Comparison of ENCODE assay signal across 8 mouse cellular contexts in the genomic region with DNA sequence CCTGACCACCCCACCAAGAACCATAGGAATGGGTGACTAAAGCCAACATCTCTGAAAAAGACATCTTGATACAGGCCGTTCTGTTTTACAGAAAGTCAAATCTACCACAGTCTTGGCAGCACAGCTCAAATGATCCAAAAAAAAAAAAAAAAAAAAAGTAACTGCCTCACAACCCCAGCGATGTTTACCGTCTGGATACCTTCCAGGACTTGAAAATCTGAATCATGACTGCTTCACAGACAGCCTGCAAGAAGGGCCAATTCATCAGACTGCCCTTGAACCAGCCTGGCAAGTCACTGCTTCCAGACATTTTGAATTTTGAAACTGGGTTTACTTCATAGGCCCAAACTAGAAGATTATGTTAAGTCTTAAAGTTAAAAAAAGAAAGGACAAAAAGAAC. TPM values are rescaled to one million over a fixed set of nuclear protein-coding genes. Genes with fewer than 3 reads are reported as not detected.
DNase-seq lines count a peak whose midpoint lies in the region; ATAC-seq and TF ChIP-seq lines count a peak whose summit lies in the region.

No protein-coding gene starts in this region.

- peaks cover 50% of the 10 kb centered on the region for H3K4me1 ChIP-seq in hindbrain, embryonic 12.5 days
- peaks cover 7% of the 10 kb centered on the region for H3K4me1 ChIP-seq in hindbrain, embryonic 16.5 days (ENCODE audit: control insufficient read depth, insufficient read depth, low read depth, low read length)
- H3K4me1 ChIP-seq in forebrain, embryonic 14.5 days (ENCODE audit: control insufficient read depth, insufficient read depth, low read length): peaks cover 22% of the 10 kb centered on the region; the same call in 1 of the 2 replicates
- H3K4me1 ChIP-seq in lung, postnatal 0 days (ENCODE audit: insufficient read depth, low read depth, low read length): peaks cover 61% of the 10 kb centered on the region; the same call in 1 of the 2 replicates

- no peak for TF ChIP-seq CTCF in Patski (IDR thresholded peaks at IDR 0.05)
- no peak for TF ChIP-seq CTCF in lung, postnatal 0 days (IDR thresholded peaks at IDR 0.05)

- in situ Hi-C loops in Patski (cut with MboI; ENCODE audit: low pct_unique_long_range_greater_than_20kb): no loop called here

- TF ChIP-seq EP300 in lung, postnatal 0 days (IDR thresholded peaks at IDR 0.05): peak; percentile 85

- no peaks in the 10 kb centered on the region for H3K9me3 ChIP-seq in hindbrain, embryonic 12.5 days (replicated peaks)
- no peaks in the 10 kb centered on the region for H3K9me3 ChIP-seq in hindbrain, embryonic 16.5 days (ENCODE audit: control insufficient read depth, low read length)
- H3K9me3 ChIP-seq in forebrain, embryonic 14.5 days (replicated peaks; ENCODE audit: control insufficient read depth, low read length): no peaks in the 10 kb centered on the region
- no peaks in the 10 kb centered on the region for H3K9me3 ChIP-seq in lung, postnatal 0 days (ENCODE audit: low read length)

- WGBS in hindbrain, embryonic 12.5 days: 32% methylated on average over 3 of the region's 3 CpGs
- 36% methylated on average over 3 of the region's 3 CpGs for WGBS in hindbrain, embryonic 16.5 days
- 13% methylated on average over 3 of the region's 3 CpGs for WGBS in forebrain, embryonic 14.5 days
- 4% methylated on average over 3 of the region's 3 CpGs for WGBS in lung, postnatal 0 days

- no peak overlapping the region for H3K9ac ChIP-seq in hindbrain, embryonic 12.5 days
- H3K9ac ChIP-seq in hindbrain, embryonic 16.5 days (ENCODE audit: low read depth, low read length): no peak overlapping the region
- no peak overlapping the region for H3K9ac ChIP-seq in forebrain, embryonic 14.5 days (ENCODE audit: low read length)
- no peak overlapping the region for H3K9ac ChIP-seq in lung, postnatal 0 days (replicated peaks; ENCODE audit: low read depth)

- H3K36me3 ChIP-seq in hindbrain, embryonic 12.5 days: peaks cover 3% of the 10 kb centered on the region; the same call in 1 of the 2 replicates
- H3K36me3 ChIP-seq in hindbrain, embryonic 16.5 days (ENCODE audit: control insufficient read depth, insufficient read depth, low read length): no peaks in the 10 kb centered on the region
- H3K36me3 ChIP-seq in forebrain, embryonic 14.5 days (ENCODE audit: control insufficient read depth, insufficient read depth, low read length): peaks cover 9% of the 10 kb centered on the region; the same call in 1 of the 2 replicates
- H3K36me3 ChIP-seq in lung, postnatal 0 days (ENCODE audit: insufficient read depth, low read length): no peaks in the 10 kb centered on the region

- no peak for ATAC-seq in hindbrain, embryonic 12.5 days (ENCODE audit: low FRiP score)
- ATAC-seq in hindbrain, embryonic 16.5 days: no peak
- ATAC-seq in Patski: no peak
- no peak for ATAC-seq in forebrain, embryonic 14.5 days
- ATAC-seq in lung, postnatal 0 days: peak; percentile 64
- ATAC-seq in inflammation-experienced regulatory T-cells, adult 6 months: no peak

- peak overlapping the region; percentile 31; the same call in 1 of the 2 replicates for H3K27ac ChIP-seq in hindbrain, embryonic 12.5 days
- no peak overlapping the region for H3K27ac ChIP-seq in hindbrain, embryonic 16.5 days (ENCODE audit: low read depth, low read length)
- H3K27ac ChIP-seq in forebrain, embryonic 14.5 days (ENCODE audit: low read depth, low read length): peak overlapping the region; percentile 15; the same call in 1 of the 2 replicates
- peak overlapping the region; percentile 66 for H3K27ac ChIP-seq in lung, postnatal 0 days (ENCODE audit: low read length)

- peak; percentile 80 for DNase-seq in Patski (ENCODE audit: low read depth, low spot score)
- DNase-seq in forebrain, embryonic 14.5 days (ENCODE audit: low spot score): peak; percentile 64
- peak; percentile 92 for DNase-seq in lung, postnatal 0 days (ENCODE audit: low spot score)
- DNase-seq in ovary, postnatal 36 days (ENCODE audit: low spot score): no peak
- DNase-seq in right cerebral cortex, postnatal 4 days: no peak

- H3K27me3 ChIP-seq in hindbrain, embryonic 12.5 days: no peaks in the 10 kb centered on the region
- H3K27me3 ChIP-seq in hindbrain, embryonic 16.5 days (replicated peaks; ENCODE audit: control insufficient read depth, insufficient read depth, low read length): no peaks in the 10 kb centered on the region
- H3K27me3 ChIP-seq in Patski: no peaks in the 10 kb centered on the region
- no peaks in the 10 kb centered on the region for H3K27me3 ChIP-seq in forebrain, embryonic 14.5 days (replicated peaks; ENCODE audit: control insufficient read depth, insufficient read depth, low read length)
- no peaks in the 10 kb centered on the region for H3K27me3 ChIP-seq in lung, postnatal 0 days (replicated peaks; ENCODE audit: insufficient read depth, low read length)

- H3K4me3 ChIP-seq in hindbrain, embryonic 12.5 days: no peak overlapping the region
- H3K4me3 ChIP-seq in hindbrain, embryonic 16.5 days (ENCODE audit: low read length): no peak overlapping the region
- H3K4me3 ChIP-seq in forebrain, embryonic 14.5 days (ENCODE audit: low read depth, low read length): no peak overlapping the region
- H3K4me3 ChIP-seq in lung, postnatal 0 days (ENCODE audit: low read depth, low read length): no peak overlapping the region

- CTCF ChIA-PET in Patski (lab: Charles Lee): interaction anchor here (1.2 to 1.9 kb wide), 4 partner anchors 13 to 87 kb away, joined by 3 to 6 read pairs (median 4); no protein-coding TSS in a partner anchor

- POLR2A ChIA-PET in Patski (lab: Charles Lee): interaction anchor here (0.6 to 0.8 kb wide), 5 partner anchors 7 to 136 kb away, joined by 3 to 6 read pairs (median 4); no protein-coding TSS in a partner anchor

- H3K4me2 ChIP-seq in hindbrain, embryonic 12.5 days (replicated peaks): no peak overlapping the region
- H3K4me2 ChIP-seq in hindbrain, embryonic 16.5 days (ENCODE audit: low read length): no peak overlapping the region
- H3K4me2 ChIP-seq in forebrain, embryonic 14.5 days (ENCODE audit: low read length): no peak overlapping the region
- H3K4me2 ChIP-seq in lung, postnatal 0 days (replicated peaks; ENCODE audit: low read depth, low read length): no peak overlapping the region

RNA-seq across cellular contexts. Expression of a gene that starts 9.4 kb away (rescaled TPM):
- polyA plus RNA-seq in hindbrain, embryonic 12.5 days (2016; fragmentation: Nextera tagmentation; extraction: Ambion mirVana): 194 and 200 TPM in 2 replicates
- polyA plus RNA-seq in hindbrain, embryonic 16.5 days (2015; fragmentation: Nextera tagmentation; extraction: Ambion mirVana): 146 and 172 TPM in 2 replicates
- 485 TPM for polyA plus RNA-seq in Patski (2021)
- 101 and 128 TPM in 2 replicates for polyA plus RNA-seq in forebrain, embryonic 14.5 days (2014; fragmentation: Nextera tagmentation; extraction: Ambion mirVana)
- 202 and 218 TPM in 2 replicates for polyA plus RNA-seq in lung, postnatal 0 days (2015; fragmentation: Nextera tagmentation; extraction: Ambion mirVana)
- 100 to 1,000 TPM in 1 of 3 experiments, 10 to 100 TPM in 2; 74.2 to 145 (median 93.4) TPM for polyA plus RNA-seq in inflammation-experienced regulatory T-cells, adult 6 months (2017; shearing (Covaris generic))

RNA-seq across cellular contexts. Expression of a gene that starts 28.9 kb away (rescaled TPM):
- polyA plus RNA-seq in hindbrain, embryonic 12.5 days (2016; fragmentation: Nextera tagmentation; extraction: Ambion mirVana): 298 and 331 TPM in 2 replicates
- 282 and 295 TPM in 2 replicates for polyA plus RNA-seq in hindbrain, embryonic 16.5 days (2015; fragmentation: Nextera tagmentation; extraction: Ambion mirVana)
- 328 TPM for polyA plus RNA-seq in Patski (2021)
- 345 and 412 TPM in 2 replicates for polyA plus RNA-seq in forebrain, embryonic 14.5 days (2014; fragmentation: Nextera tagmentation; extraction: Ambion mirVana)
- 287 and 294 TPM in 2 replicates for polyA plus RNA-seq in lung, postnatal 0 days (2015; fragmentation: Nextera tagmentation; extraction: Ambion mirVana)
- 100 to 1,000 TPM; 441 to 670 (median 588) TPM for polyA plus RNA-seq in inflammation-experienced regulatory T-cells, adult 6 months (2017; shearing (Covaris generic))

RNA-seq across cellular contexts. Expression of a gene that starts 29.1 kb away (rescaled TPM):
- polyA plus RNA-seq in hindbrain, embryonic 12.5 days (2016; fragmentation: Nextera tagmentation; extraction: Ambion mirVana): 4.9 and 5.4 TPM in 2 replicates
- polyA plus RNA-seq in hindbrain, embryonic 16.5 days (2015; fragmentation: Nextera tagmentation; extraction: Ambion mirVana): 10.7 and 13.8 TPM in 2 replicates
- 4.7 TPM for polyA plus RNA-seq in Patski (2021)
- 6.1 and 6.9 TPM in 2 replicates for polyA plus RNA-seq in forebrain, embryonic 14.5 days (2014; fragmentation: Nextera tagmentation; extraction: Ambion mirVana)
- polyA plus RNA-seq in lung, postnatal 0 days (2015; fragmentation: Nextera tagmentation; extraction: Ambion mirVana): 2.0 and 3.5 TPM in 2 replicates
- 100 to 1,000 TPM in 2 of 3 experiments, 10 to 100 TPM in 1; 98.7 to 130 (median 111) TPM for polyA plus RNA-seq in inflammation-experienced regulatory T-cells, adult 6 months (2017; shearing (Covaris generic))

Comparison
In these comparisons a context has a peak if more than half of its experiments do, and no peak if none do; other contexts are left out.
1. DNase-seq: peak in Patski (single experiment), forebrain, embryonic 14.5 days (single experiment) and lung, postnatal 0 days (single experiment); none in ovary, postnatal 36 days (single experiment) and right cerebral cortex, postnatal 4 days (single experiment).